ENCODE assay signal across 9 mouse cellular contexts in genomic region chr17:69604698-69605097, GRCm38 (mm10).
DNase-seq lines count a peak whose midpoint lies in the region; ATAC-seq and TF ChIP-seq lines count a peak whose summit lies in the region.
"Had no signal": no experiment of that assay in that cellular context is flagged by ENCODE, and none has a peak within 500 bp of the region (broad histone marks: within the 10 kb centered on the region; RNA-seq: fewer than 3 reads in every experiment).

No protein-coding gene starts in this region.

- no peaks in the 10 kb centered on the region for H3K27me3 ChIP-seq in hindbrain, postnatal 0 days (ENCODE audit: insufficient read depth, low read length)
- no peaks in the 10 kb centered on the region for H3K27me3 ChIP-seq in hindbrain, embryonic 13.5 days
- H3K27me3 ChIP-seq: embryonic facial prominence, embryonic 15.5 days had no signal

- no peak overlapping the region for H3K4me3 ChIP-seq in hindbrain, postnatal 0 days (ENCODE audit: low read length)
- no peak overlapping the region for H3K4me3 ChIP-seq in hindbrain, embryonic 13.5 days
- H3K4me3 ChIP-seq: embryonic facial prominence, embryonic 15.5 days had no signal

- peak; percentile 80 for DNase-seq in hindbrain, postnatal 0 days (ENCODE audit: low spot score)
- DNase-seq in ZHBTc4 (ENCODE audit: low read depth, low spot score) = peak; percentile 28
- peak; percentile 12 for DNase-seq in embryo, embryonic 11 days
- peak; percentile 68 for DNase-seq in left cerebral cortex, postnatal 4 days
- no peak for DNase-seq in thymus, postnatal 0 days (ENCODE audit: low spot score)
- DNase-seq in urinary bladder, postnatal 4 days (ENCODE audit: low spot score in 2 of 2) = no peak
- no peak for DNase-seq in urinary bladder, adult 18-20 months (ENCODE audit: low spot score in 2 of 2)

- 63% methylated on average over 6 of the region's 6 CpGs for WGBS in hindbrain, postnatal 0 days
- 73% methylated on average over 6 of the region's 6 CpGs for WGBS in hindbrain, embryonic 13.5 days

- H3K36me3 ChIP-seq in hindbrain, postnatal 0 days (ENCODE audit: insufficient read depth, low read length) = no peaks in the 10 kb centered on the region
- no peaks in the 10 kb centered on the region for H3K36me3 ChIP-seq in hindbrain, embryonic 13.5 days
- H3K36me3 ChIP-seq: embryonic facial prominence, embryonic 15.5 days had no signal

- peak; percentile 79 for TF ChIP-seq CTCF in hindbrain, postnatal 0 days (IDR thresholded peaks at IDR 0.05; ENCODE audit: low read depth)

- no peak overlapping the region for H3K4me2 ChIP-seq in hindbrain, postnatal 0 days (ENCODE audit: low read depth, low read length)
- H3K4me2 ChIP-seq in hindbrain, embryonic 13.5 days = no peak overlapping the region
- H3K4me2 ChIP-seq: embryonic facial prominence, embryonic 15.5 days had no signal

- H3K9ac ChIP-seq in hindbrain, postnatal 0 days (replicated peaks; ENCODE audit: low read length) = no peak overlapping the region
- no peak overlapping the region for H3K9ac ChIP-seq in hindbrain, embryonic 13.5 days
- H3K9ac ChIP-seq: embryonic facial prominence, embryonic 15.5 days had no signal

- H3K27ac ChIP-seq in hindbrain, postnatal 0 days = no peak overlapping the region
- H3K27ac ChIP-seq in hindbrain, embryonic 13.5 days = no peak overlapping the region
- H3K27ac ChIP-seq: embryonic facial prominence, embryonic 15.5 days had no signal

- no peaks in the 10 kb centered on the region for H3K4me1 ChIP-seq in hindbrain, postnatal 0 days (ENCODE audit: insufficient read depth, low read length)
- H3K4me1 ChIP-seq in hindbrain, embryonic 13.5 days (replicated peaks) = no peaks in the 10 kb centered on the region
- H3K4me1 ChIP-seq: embryonic facial prominence, embryonic 15.5 days had no signal

- peak; percentile 53; the same call in 1 of the 2 replicates for ATAC-seq in hindbrain, postnatal 0 days
- no peak for ATAC-seq in hindbrain, embryonic 13.5 days (ENCODE audit: low FRiP score)

- H3K9me3 ChIP-seq in hindbrain, postnatal 0 days (ENCODE audit: low read length) = no peaks in the 10 kb centered on the region
- no peaks in the 10 kb centered on the region for H3K9me3 ChIP-seq in hindbrain, embryonic 13.5 days
- H3K9me3 ChIP-seq: embryonic facial prominence, embryonic 15.5 days had no signal

- intact Hi-C loops in left cerebral cortex, postnatal 4 days (cut with DNase I) = loop anchor here (2.0 kb wide), 1 partner anchor 366 kb away; no protein-coding TSS in a partner anchor

Comparison
In these comparisons a context has a peak if more than half of its experiments do, and no peak if none do; other contexts are left out.
1. DNase-seq: peak in hindbrain, postnatal 0 days (single experiment), ZHBTc4 (single experiment), embryo, embryonic 11 days (single experiment) and left cerebral cortex, postnatal 4 days (single experiment); none in thymus, postnatal 0 days (single experiment), urinary bladder, postnatal 4 days (0 of 2) and urinary bladder, adult 18-20 months (0 of 2).